Comparison of ENCODE assay signal across 10 mouse cellular contexts in genomic region chr16:33344875-33345274, GRCm38 (mm10). TPM values are rescaled to one million over a fixed set of nuclear protein-coding genes. Genes with fewer than 3 reads are reported as not detected.
A peak's percentile ranks its signal among the peaks of the same experiment; 100 is the strongest.
DNase-seq lines count a peak whose midpoint lies in the region; ATAC-seq and TF ChIP-seq lines count a peak whose summit lies in the region.
"Had no signal": no experiment of that assay in that cellular context is flagged by ENCODE, and none has a peak within 500 bp of the region (broad histone marks: within the 10 kb centered on the region; RNA-seq: fewer than 3 reads in every experiment).

No protein-coding gene starts in this region.

- ATAC-seq in embryonic facial prominence, embryonic 11.5 days (replicated peaks; ENCODE audit: insufficient number of reproducible peaks, low FRiP score, low TSS enrichment, low read depth), result no peak
- peak; percentile 44; the same call in 1 of the 2 replicates for ATAC-seq in lung, postnatal 0 days
- no peak for ATAC-seq in neural tube, embryonic 15.5 days (ENCODE audit: low FRiP score)

- no peak for TF ChIP-seq CTCF in lung, postnatal 0 days (IDR thresholded peaks at IDR 0.05)

- H3K4me1 ChIP-seq in embryonic facial prominence, embryonic 11.5 days (ENCODE audit: control insufficient read depth, insufficient read depth, low read length), result no peaks in the 10 kb centered on the region
- H3K4me1 ChIP-seq in embryonic facial prominence, embryonic 10.5 days, result peaks cover 34% of the 10 kb centered on the region
- H3K4me1 ChIP-seq in lung, postnatal 0 days (ENCODE audit: insufficient read depth, low read depth, low read length), result no peaks in the 10 kb centered on the region
- H3K4me1 ChIP-seq in brown adipose tissue, adult 24 weeks (ENCODE audit: control insufficient read depth, insufficient read depth, insufficient read length, low read length), result no peaks in the 10 kb centered on the region
- peaks cover 16% of the 10 kb centered on the region for H3K4me1 ChIP-seq in neural tube, embryonic 15.5 days

- H3K9me3 ChIP-seq in embryonic facial prominence, embryonic 11.5 days (replicated peaks; ENCODE audit: control insufficient read depth, low read length), result no peaks in the 10 kb centered on the region
- H3K9me3 ChIP-seq in embryonic facial prominence, embryonic 10.5 days, result no peaks in the 10 kb centered on the region
- H3K9me3 ChIP-seq in lung, postnatal 0 days (ENCODE audit: low read length), result no peaks in the 10 kb centered on the region
- no peaks in the 10 kb centered on the region for H3K9me3 ChIP-seq in neural tube, embryonic 15.5 days (replicated peaks)
- H3K9me3 ChIP-seq: hindbrain, embryonic 15.5 days had no signal

- H3K9ac ChIP-seq in embryonic facial prominence, embryonic 11.5 days (replicated peaks; ENCODE audit: low read length), result no peak overlapping the region
- no peak overlapping the region for H3K9ac ChIP-seq in lung, postnatal 0 days (replicated peaks; ENCODE audit: low read depth)
- H3K9ac ChIP-seq in neural tube, embryonic 15.5 days (replicated peaks), result no peak overlapping the region
- H3K9ac ChIP-seq: hindbrain, embryonic 15.5 days had no signal

- H3K4me3 ChIP-seq in embryonic facial prominence, embryonic 11.5 days (ENCODE audit: low read depth, low read length), result no peak overlapping the region
- H3K4me3 ChIP-seq in embryonic facial prominence, embryonic 10.5 days, result no peak overlapping the region
- H3K4me3 ChIP-seq in lung, postnatal 0 days (ENCODE audit: low read depth, low read length), result no peak overlapping the region
- peak overlapping the region; percentile 46 for H3K4me3 ChIP-seq in brown adipose tissue, adult 24 weeks (ENCODE audit: insufficient read depth, low read depth, low read length)
- H3K4me3 ChIP-seq in neural tube, embryonic 15.5 days (replicated peaks), result no peak overlapping the region
- H3K4me3 ChIP-seq: hindbrain, embryonic 15.5 days had no signal

- no peak overlapping the region for H3K27ac ChIP-seq in embryonic facial prominence, embryonic 11.5 days (replicated peaks; ENCODE audit: low read depth, low read length)
- no peak overlapping the region; the same call in 1 of the 2 replicates for H3K27ac ChIP-seq in embryonic facial prominence, embryonic 10.5 days (replicated peaks)
- H3K27ac ChIP-seq in lung, postnatal 0 days (ENCODE audit: low read length), result no peak overlapping the region
- no peak overlapping the region for H3K27ac ChIP-seq in brown adipose tissue, adult 24 weeks (replicated peaks; ENCODE audit: low read depth, low read length)
- no peak overlapping the region for H3K27ac ChIP-seq in neural tube, embryonic 15.5 days (replicated peaks)
- H3K27ac ChIP-seq: macrophage had no signal

- WGBS in embryonic facial prominence, embryonic 11.5 days, result 83% methylated on average over 4 of the region's 4 CpGs
- 80% methylated on average over 4 of the region's 4 CpGs for WGBS in embryonic facial prominence, embryonic 10.5 days
- WGBS in lung, postnatal 0 days, result 73% methylated on average over 4 of the region's 4 CpGs
- WGBS in neural tube, embryonic 15.5 days, result 81% methylated on average over 4 of the region's 4 CpGs

- peak; percentile 4 for DNase-seq in embryonic facial prominence, embryonic 11.5 days (ENCODE audit: low spot score)
- no peak for DNase-seq in embryonic facial prominence, embryonic 10.5 days (ENCODE audit: low spot score)
- DNase-seq in lung, postnatal 0 days (ENCODE audit: low spot score), result peak; percentile 49
- DNase-seq in lung, postnatal 25 days (ENCODE audit: low spot score), result no peak
- DNase-seq in testis, postnatal 10 days (ENCODE audit: low spot score), result peak; percentile 64
- DNase-seq in urinary bladder, postnatal 14 days (ENCODE audit: low spot score), result no peak

- TF ChIP-seq EP300 in lung, postnatal 0 days (IDR thresholded peaks at IDR 0.05), result no peak

- no peaks in the 10 kb centered on the region for H3K27me3 ChIP-seq in embryonic facial prominence, embryonic 11.5 days (ENCODE audit: control insufficient read depth, insufficient read depth, low read length)
- H3K27me3 ChIP-seq in embryonic facial prominence, embryonic 10.5 days (replicated peaks; ENCODE audit: low read depth, poor library complexity, severe bottlenecking), result no peaks in the 10 kb centered on the region
- no peaks in the 10 kb centered on the region for H3K27me3 ChIP-seq in lung, postnatal 0 days (replicated peaks; ENCODE audit: insufficient read depth, low read length)
- H3K27me3 ChIP-seq in neural tube, embryonic 15.5 days (replicated peaks), result no peaks in the 10 kb centered on the region
- H3K27me3 ChIP-seq: hindbrain, embryonic 15.5 days had no signal

- H3K36me3 ChIP-seq in embryonic facial prominence, embryonic 11.5 days (replicated peaks; ENCODE audit: control insufficient read depth, insufficient read depth, low read depth, low read length), result no peaks in the 10 kb centered on the region
- H3K36me3 ChIP-seq in embryonic facial prominence, embryonic 10.5 days (replicated peaks), result no peaks in the 10 kb centered on the region
- no peaks in the 10 kb centered on the region for H3K36me3 ChIP-seq in lung, postnatal 0 days (ENCODE audit: insufficient read depth, low read length)
- no peaks in the 10 kb centered on the region for H3K36me3 ChIP-seq in neural tube, embryonic 15.5 days
- H3K36me3 ChIP-seq: hindbrain, embryonic 15.5 days had no signal

- H3K4me2 ChIP-seq in embryonic facial prominence, embryonic 11.5 days (ENCODE audit: low read depth, low read length), result no peak overlapping the region
- H3K4me2 ChIP-seq in lung, postnatal 0 days (replicated peaks; ENCODE audit: low read depth, low read length), result no peak overlapping the region
- H3K4me2 ChIP-seq in neural tube, embryonic 15.5 days, result no peak overlapping the region
- H3K4me2 ChIP-seq: hindbrain, embryonic 15.5 days had no signal

RNA-seq across cellular contexts. Expression of gene Zfp148, which starts 35.8 kb away (rescaled TPM):
- polyA plus RNA-seq in embryonic facial prominence, embryonic 11.5 days (2014; fragmentation: Nextera tagmentation; extraction: Ambion mirVana), result 51.8 and 52.9 TPM in 2 replicates
- polyA plus RNA-seq in embryonic facial prominence, embryonic 10.5 days (2016; fragmentation: Nextera tagmentation; extraction: Ambion mirVana), result 47.6 and 51.8 TPM in 2 replicates
- polyA plus RNA-seq in lung, postnatal 0 days (2015; fragmentation: Nextera tagmentation; extraction: Ambion mirVana), result 30.3 and 35.9 TPM in 2 replicates
- 15.4 and 17.3 TPM in 2 replicates for polyA plus RNA-seq in brown adipose tissue, adult 24 weeks (2012; ENCODE audit: insufficient read depth, insufficient read length, missing spikeins)
- 43.3 and 50.0 TPM in 2 replicates for polyA plus RNA-seq in neural tube, embryonic 15.5 days (2015; fragmentation: Nextera tagmentation; extraction: Ambion mirVana)

Comparison
In these comparisons a context has a peak if more than half of its experiments do, and no peak if none do; other contexts are left out.
1. DNase-seq: peak in embryonic facial prominence, embryonic 11.5 days (single experiment), lung, postnatal 0 days (single experiment) and testis, postnatal 10 days (single experiment); none in embryonic facial prominence, embryonic 10.5 days (single experiment), lung, postnatal 25 days (single experiment) and urinary bladder, postnatal 14 days (single experiment).